Mouse (Mus musculus) bone marrow, adult 2 months (tissue): Measurements from ENCODE around the gene Spata32. TPM values are rescaled to one million over a fixed set of nuclear protein-coding genes. Genes with fewer than 3 reads are reported as not detected.
A peak's percentile ranks its signal among the peaks of the same experiment; 100 is the strongest.

Source experiments
- H3K27ac ChIP-seq: fragments of 200-500 bp; 2 replicates; pipeline ENCODE4 v1.5.1; 2012; ENCODE audit warnings: low read depth, mild to moderate bottlenecking, control low read depth, inconsistent platforms, low read length; ENCODE audit not compliant: control insufficient read depth, poor library complexity, insufficient read depth
- H3K4me1 ChIP-seq: fragments of 200-500 bp; 2 replicates; pipeline ENCODE4 v1.6.1; 2011; ENCODE audit warnings: low read length; ENCODE audit not compliant: control insufficient read depth, insufficient read depth
- H3K4me3 ChIP-seq: fragments of 200-500 bp; replicated peaks from 2 replicates; pipeline ENCODE3; 2011; ENCODE audit warnings: mild to moderate bottlenecking, low read depth, low read length, control low read depth; ENCODE audit not compliant: control insufficient read depth
- CTCF ChIP-seq: fragments of 200-500 bp; IDR thresholded peaks from 2 replicates; pipeline ENCODE4 v1.5.1; 2011; ENCODE audit warnings: low read length, control low read depth; ENCODE audit not compliant: control insufficient read depth, insufficient read depth
- POLR2A ChIP-seq: fragments of 200-500 bp; IDR thresholded peaks from 2 replicates; pipeline ENCODE4 v1.6.1; 2011; ENCODE audit warnings: low read depth, mild to moderate bottlenecking, control low read depth, low read length, borderline replicate concordance; ENCODE audit not compliant: control insufficient read depth
- WGBS: fragments of 180-500 bp; shearing (Covaris S2); methylation state at CpG from one replicate; pipeline ENCODE4 v1.1.7; 2018; 5-methylcytosine and 5-hydroxymethylcytosine counted together
- polyA plus RNA-seq: library from polyadenylated mRNA; stranded (reverse); fragments of >200 nt; gene quantifications from 2 replicates; pipeline ENCODE4 v1.2.4, GENCODE M21; 2011; ENCODE audit warnings: low replicate concordance; ENCODE audit not compliant: missing spikeins, insufficient read depth, insufficient read length

Spata32 gene
- polyA plus RNA-seq, result not detected in 2 replicates

GRCm38 (mm10) chr11:103217790-103218516 lies at the start of gene Spata32:
Gene Spata32 (minus strand): TSS chr11:103218432.
- Histone ChIP-seq H3K27ac (no peak within 1 kb of the TSS), H3K4me3 (peak within 1 kb of the TSS; percentile 58), H3K4me1 (no peaks in the 10 kb centered on the region; the same call in 1 of the 2 replicates)
- WGBS, result under 1% methylated on average over 45 of the region's 45 CpGs
- TF ChIP-seq POLR2A, result peak; percentile 22; the same call in 1 of the 2 replicates
- TF ChIP-seq CTCF, result no peak

- H3K4me1 ChIP-seq, result peaks cover 3% of the 10 kb centered on the region; the same call in 1 of the 2 replicates
- WGBS, result 2% methylated on average over 55 of the region's 55 CpGs
- TF ChIP-seq CTCF (no peak), POLR2A (no peak; the same call in 1 of the 2 replicates)
- H3K4me3 ChIP-seq, result peak within 1 kb of the TSS; percentile 85
- peak within 1 kb of the TSS; percentile 63 for H3K27ac ChIP-seq
These were observed 49.4 kb upstream of the Spata32 start, which contains the start of gene Map3k14 for GRCm38 (mm10) chr11:103267346-103268219. Gene Map3k14 (minus strand): TSS chr11:103267472.

- H3K4me1 ChIP-seq, result peaks cover 7% of the 10 kb centered on the region; the same call in 1 of the 2 replicates
- under 1% methylated on average over 41 of the region's 42 CpGs for WGBS
- H3K27ac ChIP-seq, result peak overlapping the region; percentile 63
- TF ChIP-seq CTCF, result no peak
- peak; percentile 88; the same call in 1 of the 2 replicates for TF ChIP-seq POLR2A
- peak overlapping the region; percentile 85 for H3K4me3 ChIP-seq
These were observed 48.6 kb upstream of the Spata32 start for GRCm38 (mm10) chr11:103266729-103267345.

DNA sequence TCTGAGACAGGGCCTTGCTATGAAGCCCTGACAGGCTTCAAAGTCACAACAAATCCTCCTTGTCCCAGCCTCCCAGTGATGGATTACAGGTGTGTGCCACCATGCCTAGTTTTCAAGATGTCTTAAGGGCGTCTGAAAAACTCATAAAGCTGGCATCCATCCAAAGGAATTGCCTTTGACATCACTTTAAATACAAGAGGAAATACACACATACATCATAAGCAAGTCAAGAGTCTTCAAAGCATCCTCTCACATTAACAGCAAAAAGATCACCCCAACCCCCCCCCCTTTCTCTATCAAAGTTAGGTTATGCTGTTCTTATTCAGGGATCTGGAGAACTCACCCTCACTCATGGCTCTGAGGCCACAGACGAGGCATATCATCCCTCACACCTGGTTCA lies 47.6 kb upstream of the Spata32 start:
- no peak overlapping the region for H3K27ac ChIP-seq
- H3K4me3 ChIP-seq, result peak overlapping the region; percentile 21
- peaks cover 10% of the 10 kb centered on the region for H3K4me1 ChIP-seq
- TF ChIP-seq POLR2A (no peak), CTCF (no peak)
- 22% methylated on average over 2 of the region's 2 CpGs for WGBS

DNA sequence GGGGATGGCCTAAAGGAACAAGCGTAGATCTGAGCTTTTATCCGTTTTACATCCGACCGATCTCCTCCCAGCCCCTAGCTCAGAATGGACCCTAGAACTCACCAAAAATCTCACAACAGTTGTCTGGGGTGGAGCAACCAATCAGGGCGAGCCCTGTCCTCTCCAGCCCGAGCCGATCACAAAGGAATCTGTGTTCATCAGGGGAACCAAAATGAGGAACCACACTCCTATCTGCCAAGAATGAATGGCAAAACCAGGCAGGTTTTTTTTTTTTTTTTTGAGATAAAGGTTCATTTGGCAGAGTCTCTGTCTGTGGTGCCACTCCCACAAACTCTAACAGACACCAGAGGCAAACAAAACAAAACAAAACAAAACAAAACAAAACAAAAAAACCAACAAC lies 47.0 kb upstream of the Spata32 start:
- TF ChIP-seq POLR2A (no peak), CTCF (no peak)
- H3K4me1 ChIP-seq, result peaks cover 10% of the 10 kb centered on the region
- WGBS, result 3% methylated on average over 7 of the region's 7 CpGs
- H3K27ac ChIP-seq, result peak overlapping the region; percentile 50
- peak overlapping the region; percentile 57 for H3K4me3 ChIP-seq

- Histone ChIP-seq H3K4me3 (peak overlapping the region; percentile 54), H3K27ac (peak overlapping the region; percentile 43), H3K4me1 (peaks cover 10% of the 10 kb centered on the region)
- TF ChIP-seq CTCF (no peak), POLR2A (no peak)
- WGBS, result 4% methylated on average over 20 of the region's 20 CpGs
These were observed 46.3 kb upstream of the Spata32 start for GRCm38 (mm10) chr11:103264427-103265005.

GRCm38 (mm10) chr11:103263551-103263950 lies 45.3 kb upstream of the Spata32 start:
- WGBS, result 11% methylated on average over 10 of the region's 10 CpGs
- H3K4me3 ChIP-seq, result peak overlapping the region; percentile 42

More at GRCm38 (mm10) chr11:103263551-103263950, 45.3 kb upstream of the Spata32 start:
- Histone ChIP-seq H3K4me1 (peaks cover 14% of the 10 kb centered on the region), H3K27ac (peak overlapping the region; percentile 86)
- no peak for TF ChIP-seq CTCF
- no peak for TF ChIP-seq POLR2A
